Mouse (Mus musculus): Measurements from ENCODE around the gene Tvp23b. TPM values are rescaled to one million over a fixed set of nuclear protein-coding genes. Genes with fewer than 3 reads are reported as not detected.

The Tvp23b gene
- polyA plus RNA-seq, 1 experiment from 2014 or later: 43.4 TPM

- Histone ChIP-seq H3K4me3 (no peak overlapping the region), H3K27me3 (ENCODE audit: low read depth, poor library complexity, severe bottlenecking) (no peaks in the 10 kb centered on the region), H3K36me3 (no peaks in the 10 kb centered on the region), H3K9me3 (replicated peaks) (no peaks in the 10 kb centered on the region), H3K4me1 (0 out of 2 replicates have a peak, but pooled peaks cover 3% of the 10 kb centered on the region), H3K27ac (no peak overlapping the region)
- 90% methylated on average over 9 of the region's 9 CpGs for WGBS
- DNase-seq (ENCODE audit: low spot score): no peak
These were observed 53.8 kb downstream of the Tvp23b start for GRCm38 (mm10) chr11:62933099-62933498.

- Histone ChIP-seq H3K27me3 (ENCODE audit: low read depth, poor library complexity, severe bottlenecking) (no peaks in the 10 kb centered on the region), H3K9me3 (replicated peaks) (no peaks in the 10 kb centered on the region), H3K4me3 (no peak overlapping the region), H3K36me3 (no peaks in the 10 kb centered on the region), H3K27ac (no peak overlapping the region), H3K4me1 (no peaks in the 10 kb centered on the region)
- DNase-seq (ENCODE audit: low spot score): no peak
- 91% methylated on average over 11 of the region's 11 CpGs for WGBS
These were observed 55.7 kb downstream of the Tvp23b start for GRCm38 (mm10) chr11:62934795-62935514.

GRCm38 (mm10) chr11:62937986-62938385 lies 58.7 kb downstream of the Tvp23b start:
- Histone ChIP-seq H3K9me3 (replicated peaks) (no peaks in the 10 kb centered on the region), H3K4me3 (no peak overlapping the region), H3K27me3 (ENCODE audit: low read depth, poor library complexity, severe bottlenecking) (no peaks in the 10 kb centered on the region), H3K27ac (no peak overlapping the region), H3K36me3 (no peaks in the 10 kb centered on the region), H3K4me1 (no peaks in the 10 kb centered on the region)
- no peak for DNase-seq (ENCODE audit: low spot score)
- 83% methylated on average over 6 of the region's 6 CpGs for WGBS

- no peak for DNase-seq (ENCODE audit: low spot score)
- H3K4me1 ChIP-seq: no peaks in the 10 kb centered on the region
- no peaks in the 10 kb centered on the region for H3K27me3 ChIP-seq (ENCODE audit: low read depth, poor library complexity, severe bottlenecking)
- no peaks in the 10 kb centered on the region for H3K36me3 ChIP-seq
- WGBS: 77% methylated on average over 5 of the region's 5 CpGs
- no peaks in the 10 kb centered on the region for H3K9me3 ChIP-seq (replicated peaks)
- H3K27ac ChIP-seq: no peak overlapping the region
- H3K4me3 ChIP-seq: no peak overlapping the region
These were observed 59.7 kb downstream of the Tvp23b start for GRCm38 (mm10) chr11:62938921-62939320.

GRCm38 (mm10) chr11:62940176-62940575 lies 60.9 kb downstream of the Tvp23b start:
- Histone ChIP-seq H3K4me3 (no peak overlapping the region), H3K9me3 (replicated peaks) (no peaks in the 10 kb centered on the region), H3K27ac (no peak overlapping the region), H3K36me3 (no peaks in the 10 kb centered on the region), H3K4me1 (no peaks in the 10 kb centered on the region), H3K27me3 (ENCODE audit: low read depth, poor library complexity, severe bottlenecking) (no peaks in the 10 kb centered on the region)
- DNase-seq (ENCODE audit: low spot score): no peak
- 86% methylated on average over 3 of the region's 3 CpGs for WGBS

- H3K27me3 ChIP-seq (ENCODE audit: low read depth, poor library complexity, severe bottlenecking): no peaks in the 10 kb centered on the region
- no peaks in the 10 kb centered on the region for H3K36me3 ChIP-seq
- H3K27ac ChIP-seq: no peak overlapping the region
- no peak for DNase-seq (ENCODE audit: low spot score)
- no peaks in the 10 kb centered on the region for H3K9me3 ChIP-seq (replicated peaks)
- WGBS: 74% methylated on average over 6 of the region's 6 CpGs
- H3K4me3 ChIP-seq: no peak overlapping the region
- no peaks in the 10 kb centered on the region for H3K4me1 ChIP-seq
These were observed 64.3 kb downstream of the Tvp23b start for GRCm38 (mm10) chr11:62943538-62943937.

- no peak overlapping the region for H3K4me3 ChIP-seq
- H3K27ac ChIP-seq: no peak overlapping the region
- H3K9me3 ChIP-seq (replicated peaks): no peaks in the 10 kb centered on the region
- no peaks in the 10 kb centered on the region for H3K36me3 ChIP-seq
- no peaks in the 10 kb centered on the region for H3K4me1 ChIP-seq
- H3K27me3 ChIP-seq (ENCODE audit: low read depth, poor library complexity, severe bottlenecking): no peaks in the 10 kb centered on the region
- no peak for DNase-seq (ENCODE audit: low spot score)
- WGBS: 59% methylated on average over 4 of the region's 4 CpGs
These were observed 66.3 kb downstream of the Tvp23b start for GRCm38 (mm10) chr11:62945514-62945913.

- Histone ChIP-seq H3K4me1 (no peaks in the 10 kb centered on the region), H3K4me3 (no peak overlapping the region), H3K27me3 (ENCODE audit: low read depth, poor library complexity, severe bottlenecking) (no peaks in the 10 kb centered on the region), H3K36me3 (no peaks in the 10 kb centered on the region), H3K9me3 (replicated peaks) (no peaks in the 10 kb centered on the region), H3K27ac (no peak overlapping the region)
- no peak for DNase-seq (ENCODE audit: low spot score)
- WGBS: 93% methylated on average over 1 of the region's 1 CpGs
These were observed 70.3 kb downstream of the Tvp23b start for GRCm38 (mm10) chr11:62949548-62949947.

- H3K36me3 ChIP-seq: no peaks in the 10 kb centered on the region
- no peaks in the 10 kb centered on the region for H3K4me1 ChIP-seq
- H3K9me3 ChIP-seq (replicated peaks): no peaks in the 10 kb centered on the region
- DNase-seq (ENCODE audit: low spot score): no peak
- H3K27me3 ChIP-seq (ENCODE audit: low read depth, poor library complexity, severe bottlenecking): no peaks in the 10 kb centered on the region
- H3K27ac ChIP-seq: no peak within 1 kb of the TSS
- 82% methylated on average over 3 of the region's 3 CpGs for WGBS
- H3K4me3 ChIP-seq: no peak within 1 kb of the TSS
These were observed 71.8 kb downstream of the Tvp23b start, which contains the start of gene Cdrt4 for GRCm38 (mm10) chr11:62951012-62951411. Gene Cdrt4, plus strand, starts transcription at chr11:62951193.

- no peak for DNase-seq (ENCODE audit: low spot score)
- Histone ChIP-seq H3K27ac (no peak overlapping the region), H3K36me3 (no peaks in the 10 kb centered on the region), H3K4me3 (no peak overlapping the region), H3K27me3 (ENCODE audit: low read depth, poor library complexity, severe bottlenecking) (no peaks in the 10 kb centered on the region), H3K9me3 (replicated peaks) (no peaks in the 10 kb centered on the region), H3K4me1 (no peaks in the 10 kb centered on the region)
- WGBS: 88% methylated on average over 2 of the region's 3 CpGs
These were observed 75.5 kb downstream of the Tvp23b start for GRCm38 (mm10) chr11:62954766-62955165.

- no peak overlapping the region for H3K27ac ChIP-seq
- H3K4me3 ChIP-seq: no peak overlapping the region
- H3K36me3 ChIP-seq: no peaks in the 10 kb centered on the region
- no peaks in the 10 kb centered on the region for H3K4me1 ChIP-seq
- no peaks in the 10 kb centered on the region for H3K27me3 ChIP-seq (ENCODE audit: low read depth, poor library complexity, severe bottlenecking)
- DNase-seq (ENCODE audit: low spot score): no peak
- no peaks in the 10 kb centered on the region for H3K9me3 ChIP-seq (replicated peaks)
- WGBS: 81% methylated on average over 5 of the region's 5 CpGs
These were observed 75.9 kb downstream of the Tvp23b start for GRCm38 (mm10) chr11:62955186-62955585.

GRCm38 (mm10) chr11:62955776-62956175 lies 76.5 kb downstream of the Tvp23b start:
- H3K27ac ChIP-seq: no peak overlapping the region
- 51% methylated on average over 6 of the region's 6 CpGs for WGBS
- H3K9me3 ChIP-seq (replicated peaks): no peaks in the 10 kb centered on the region
- no peaks in the 10 kb centered on the region for H3K36me3 ChIP-seq
- no peaks in the 10 kb centered on the region for H3K27me3 ChIP-seq (ENCODE audit: low read depth, poor library complexity, severe bottlenecking)
- no peak overlapping the region for H3K4me3 ChIP-seq
- no peaks in the 10 kb centered on the region for H3K4me1 ChIP-seq
- no peak for DNase-seq (ENCODE audit: low spot score)

- no peak for DNase-seq (ENCODE audit: low spot score)
- Histone ChIP-seq H3K27ac (no peak overlapping the region), H3K4me3 (no peak overlapping the region), H3K4me1 (no peaks in the 10 kb centered on the region), H3K36me3 (no peaks in the 10 kb centered on the region), H3K9me3 (replicated peaks) (no peaks in the 10 kb centered on the region), H3K27me3 (ENCODE audit: low read depth, poor library complexity, severe bottlenecking) (no peaks in the 10 kb centered on the region)
- whole genome bisulfite sequencing: 88% methylated on average over 8 of the region's 8 CpGs
These were observed 78.4 kb downstream of the Tvp23b start for GRCm38 (mm10) chr11:62957626-62958180.
